Mouse (Mus musculus) B cell, adult 2 months (primary cell): ENCODE measurements at regions not wholly inside any gene's neighbourhood (a gene's known extent, or its start where the extent isn't known, plus 50 kb on each side); places are given as distances from the start of the nearest gene placed in this dataset.
A peak's percentile ranks its signal among the peaks of the same experiment; 100 is the strongest.

ENCODE experiments used
- DNase-seq, 2 experiments: peaks; one replicate each; pipeline ENCODE4 v3.0.0; 2022

GRCm38 (mm10) chr4:131383862-131384261 is 439.7 kb downstream of the Matn1 start:
- DNase-seq = no peak

GRCm38 (mm10) chr4:131386961-131387360 is 442.8 kb downstream of the Matn1 start:
- no peak for DNase-seq

GRCm38 (mm10) chr4:131391119-131391923 is 446.8 kb downstream of the Ptpru start:
- no peak for DNase-seq

- no peak for DNase-seq
Observed at GRCm38 (mm10) chr4:131391924-131392297, 446.2 kb downstream of the Ptpru start.

GRCm38 (mm10) chr4:131392478-131392877 is 445.6 kb downstream of the Ptpru start:
- no peak for DNase-seq

GRCm38 (mm10) chr4:131396226-131396840 is 441.8 kb downstream of the Ptpru start:
- DNase-seq = no peak

- DNase-seq = no peak
Observed at GRCm38 (mm10) chr4:131397161-131397560, 440.9 kb downstream of the Ptpru start.

GRCm38 (mm10) chr4:131400756-131401155 is 437.3 kb downstream of the Ptpru start:
- peak; percentile 9 to 11 for DNase-seq

- DNase-seq = no peak
Observed at GRCm38 (mm10) chr4:131401255-131401654, 436.8 kb downstream of the Ptpru start.

- DNase-seq = no peak
Observed at GRCm38 (mm10) chr4:131405376-131406017, 432.6 kb downstream of the Ptpru start.

GRCm38 (mm10) chr4:131407464-131407863 is 430.6 kb downstream of the Ptpru start:
- no peak for DNase-seq

GRCm38 (mm10) chr4:131408644-131409043 is 429.4 kb downstream of the Ptpru start:
- DNase-seq = no peak

GRCm38 (mm10) chr4:131409805-131410204 is 428.3 kb downstream of the Ptpru start:
- DNase-seq = peak in 1 of 2 experiments; percentile 12

- DNase-seq = no peak
Observed at GRCm38 (mm10) chr4:131411936-131412335, 426.2 kb downstream of the Ptpru start.

- DNase-seq = no peak
Observed at GRCm38 (mm10) chr4:131413380-131413779, 424.7 kb downstream of the Ptpru start.

GRCm38 (mm10) chr4:131415453-131415852 is 422.6 kb downstream of the Ptpru start:
- DNase-seq = no peak

- DNase-seq = no peak
Observed at GRCm38 (mm10) chr4:131416209-131416608, 421.9 kb downstream of the Ptpru start.

- no peak for DNase-seq
Observed at GRCm38 (mm10) chr4:131417159-131417748, 420.8 kb downstream of the Ptpru start.

GRCm38 (mm10) chr4:131425311-131425710 is 412.8 kb downstream of the Ptpru start:
- no peak for DNase-seq

- DNase-seq = no peak
Observed at GRCm38 (mm10) chr4:131427871-131428270, 410.2 kb downstream of the Ptpru start.

GRCm38 (mm10) chr4:131429356-131429755 is 408.7 kb downstream of the Ptpru start:
- DNase-seq = no peak

GRCm38 (mm10) chr4:131430420-131430819 is 407.7 kb downstream of the Ptpru start:
- DNase-seq = no peak

GRCm38 (mm10) chr4:131431188-131431587 is 406.9 kb downstream of the Ptpru start:
- DNase-seq = peak; percentile 19 to 21
